Mouse (Mus musculus) layer of hippocampus, adult 9-11 months (tissue): Measurements from ENCODE around the gene Olfr1030.
"Not testable (repeated sequence)": the region's sequence is repeated elsewhere in the genome, so short reads cannot be mapped to it uniquely, and the experiment has no call there.

Experiments
- DNase-seq: peaks from one replicate; pipeline ENCODE4 v3.0.0; 2022

Olfr1030 gene

GRCm38 (mm10) chr2:85978976-85979375 lies at the start of gene Olfr1030:
Gene Olfr1030 (plus strand): TSS chr2:85979276.
- DNase-seq: no peak

DNA sequence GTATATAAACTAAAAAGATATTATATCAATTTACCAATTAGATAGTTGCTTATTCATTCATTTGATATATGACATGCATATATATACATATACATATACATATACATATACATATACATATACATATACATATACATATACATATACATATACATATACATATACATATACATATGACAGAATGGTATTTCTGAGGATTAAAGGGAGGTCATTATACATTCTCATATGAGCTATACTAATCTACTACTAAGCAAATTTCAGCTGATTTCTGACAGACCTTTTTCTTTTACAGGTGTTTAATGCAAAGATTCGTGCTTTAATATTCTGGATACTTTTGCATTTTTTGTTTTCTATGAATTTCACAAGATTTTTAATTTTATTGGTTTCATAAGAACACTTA lies 28.9 kb upstream of the Olfr1030 start, which contains the start of gene Olfr1028:
Gene Olfr1028, plus strand, starts transcription at position 301 of the 400 bp plus-strand sequence.
- no peak for DNase-seq

DNA sequence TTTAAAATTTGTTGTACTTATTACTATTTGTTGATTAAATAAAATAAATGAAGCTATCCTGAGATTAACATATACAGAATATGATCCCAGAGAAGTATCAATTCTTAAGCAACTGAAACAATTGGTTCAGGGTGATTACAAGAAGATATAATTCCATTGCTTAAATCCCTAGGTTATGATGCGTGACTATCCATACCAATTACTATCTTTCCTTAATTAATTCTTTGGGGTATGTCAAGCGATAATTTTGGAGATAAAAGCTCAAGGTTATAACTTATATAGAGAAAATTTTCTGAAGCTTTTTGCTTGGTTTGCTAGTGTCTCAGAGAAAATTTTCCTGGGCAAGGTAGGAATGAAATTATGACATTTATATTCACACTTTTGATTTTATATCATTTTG lies 5.5 kb upstream of the Olfr1030 start, which contains the start of gene Olfr1029:
Gene Olfr1029, plus strand, starts transcription at position 301 of the 400 bp plus-strand sequence.
- DNase-seq: no peak

- DNase-seq: no peak
These were observed 10.9 kb downstream of the Olfr1030 start, which contains the start of gene Olfr1031 for GRCm38 (mm10) chr2:85990004-85990403. Gene Olfr1031 (plus strand): TSS chr2:85990304.

DNA sequence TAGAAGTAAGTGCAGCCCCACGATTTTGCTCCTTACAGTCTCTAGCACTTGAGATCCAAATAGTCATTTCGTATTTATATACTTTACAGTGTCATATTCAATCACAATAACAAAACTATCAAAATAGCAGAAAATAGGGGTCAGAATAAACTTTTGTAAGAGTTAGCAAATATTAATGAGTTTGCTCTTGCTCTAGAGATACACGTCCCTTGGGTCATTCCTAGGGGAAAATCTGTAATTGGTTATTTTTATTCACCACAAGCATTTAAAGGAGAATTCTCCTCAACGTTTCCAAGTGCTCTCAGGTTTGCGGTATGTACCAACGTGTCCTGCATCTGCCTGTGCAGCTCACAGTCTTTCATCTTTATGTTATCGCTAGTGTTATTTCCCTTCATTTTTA lies 26.2 kb downstream of the Olfr1030 start, which contains the start of gene Olfr1032:
Gene Olfr1032, plus strand, starts transcription at position 301 of the 400 bp plus-strand sequence.
- DNase-seq: no peak

- DNase-seq: not testable (repeated sequence)
These were observed 41.3 kb downstream of the Olfr1030 start, which contains the start of gene Olfr1033 for GRCm38 (mm10) chr2:86020406-86020805. Gene Olfr1033 (plus strand): TSS chr2:86020633.

GRCm38 (mm10) chr2:86021518-86021917 lies 42.4 kb downstream of the Olfr1030 start:
- not testable (repeated sequence) for DNase-seq
